Mouse (Mus musculus): ENCODE data around the gene Shmt1. TPM values are rescaled to one million over a fixed set of nuclear protein-coding genes. Genes with fewer than 3 reads are reported as not detected.

Shmt1 gene
- total and polyA plus RNA-seq, 2 experiments from 2014 or later = 26.7 to 77.7 TPM

DNA sequence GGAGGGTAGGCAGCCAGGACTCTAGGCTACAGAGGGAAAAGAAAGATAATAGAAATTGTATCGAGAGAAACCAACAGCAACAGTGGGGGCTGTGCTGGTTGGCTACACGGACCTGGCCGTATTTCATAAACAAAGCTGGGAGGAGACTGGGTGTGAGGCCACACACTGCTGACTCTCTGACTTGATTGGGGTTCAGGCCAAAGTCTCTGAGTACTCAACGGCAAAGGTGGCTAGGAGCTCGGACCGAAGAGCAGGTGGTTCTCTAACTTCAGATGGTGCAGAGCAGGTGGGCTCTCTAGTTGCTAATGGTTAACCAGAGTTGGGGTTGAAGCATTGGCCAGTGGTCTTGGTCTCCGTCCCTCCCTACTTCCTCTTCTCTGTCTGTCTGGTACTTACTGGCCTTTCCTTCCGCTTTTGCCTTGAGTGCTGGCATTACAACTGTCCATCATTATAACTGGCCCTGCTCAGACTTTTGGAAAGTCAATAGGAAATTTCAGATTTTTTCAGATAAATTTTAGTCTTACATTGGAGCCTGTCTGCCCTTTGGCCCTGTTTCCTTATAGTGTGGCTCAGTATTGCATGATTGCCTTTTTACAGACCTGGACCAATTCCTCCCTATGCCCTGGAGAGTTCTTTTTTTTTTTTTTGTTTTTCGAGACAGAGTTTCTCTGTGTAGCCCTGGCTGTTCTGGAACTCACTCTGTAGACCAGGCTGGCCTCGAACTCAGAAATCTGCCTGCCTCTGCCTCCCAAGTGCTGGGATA, 26.3 kb upstream of the Shmt1 start:
- no peaks in the 10 kb centered on the region for H3K4me1 ChIP-seq (ENCODE audit: control insufficient read depth, insufficient read depth)
- no peak overlapping the region for H3K4me2 ChIP-seq (ENCODE audit: low read depth, low read length)
- H3K27ac ChIP-seq (ENCODE audit: low read depth) = no peak overlapping the region
- H3K4me3 ChIP-seq (ENCODE audit: low read depth, low read length) = no peak overlapping the region
- TF ChIP-seq EP300 (IDR thresholded peaks at IDR 0.05; ENCODE audit: low read depth) = no peak
- no peak for TF ChIP-seq CTCF (IDR thresholded peaks at IDR 0.05; ENCODE audit: low read depth)
- WGBS = 84% methylated on average over 9 of the region's 10 CpGs
- no peaks in the 10 kb centered on the region for H3K27me3 ChIP-seq (ENCODE audit: control insufficient read depth, insufficient read depth, low read length)
- DNase-seq (ENCODE audit: low spot score) (no peak), ATAC-seq (ENCODE audit: insufficient read depth, low read depth) (no peak)
- no peaks in the 10 kb centered on the region for H3K36me3 ChIP-seq (replicated peaks; ENCODE audit: control insufficient read depth, insufficient read depth, low read length)
- H3K9ac ChIP-seq (replicated peaks; ENCODE audit: low read depth, low read length) = no peak overlapping the region
- no peaks in the 10 kb centered on the region for H3K9me3 ChIP-seq (replicated peaks; ENCODE audit: control insufficient read depth, low read length)

DNA sequence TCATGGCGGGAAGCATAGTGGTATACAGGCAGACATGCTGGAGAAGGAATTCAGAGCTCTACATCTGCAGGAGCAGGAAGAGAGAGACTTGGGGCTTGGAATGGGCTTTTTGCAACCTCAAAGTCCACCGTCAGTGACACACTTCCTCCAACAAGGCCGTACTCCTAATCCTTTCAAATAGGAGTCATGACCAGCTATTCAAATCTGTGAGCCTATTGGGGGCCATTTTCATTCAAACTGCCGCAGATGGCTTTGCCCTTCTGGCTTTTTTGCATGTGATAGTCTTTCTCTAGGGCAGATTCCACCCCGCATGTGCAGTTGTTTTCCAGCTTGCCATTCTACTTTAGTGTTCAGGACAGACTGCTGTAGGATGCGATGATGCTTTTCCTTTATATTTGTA, 25.4 kb upstream of the Shmt1 start:
- Histone ChIP-seq H3K4me2 (ENCODE audit: low read depth, low read length) (no peak overlapping the region), H3K9me3 (replicated peaks; ENCODE audit: control insufficient read depth, low read length) (no peaks in the 10 kb centered on the region), H3K4me1 (ENCODE audit: control insufficient read depth, insufficient read depth) (no peaks in the 10 kb centered on the region), H3K9ac (replicated peaks; ENCODE audit: low read depth, low read length) (no peak overlapping the region), H3K27me3 (ENCODE audit: control insufficient read depth, insufficient read depth, low read length) (no peaks in the 10 kb centered on the region), H3K36me3 (replicated peaks; ENCODE audit: control insufficient read depth, insufficient read depth, low read length) (no peaks in the 10 kb centered on the region), H3K4me3 (ENCODE audit: low read depth, low read length) (no peak overlapping the region), H3K27ac (ENCODE audit: low read depth) (no peak overlapping the region)
- WGBS = 94% methylated on average over 6 of the region's 6 CpGs
- no peak for ATAC-seq (ENCODE audit: insufficient read depth, low read depth)
- no peak for DNase-seq (ENCODE audit: low spot score)
- no peak for TF ChIP-seq EP300 (IDR thresholded peaks at IDR 0.05; ENCODE audit: low read depth)

DNA sequence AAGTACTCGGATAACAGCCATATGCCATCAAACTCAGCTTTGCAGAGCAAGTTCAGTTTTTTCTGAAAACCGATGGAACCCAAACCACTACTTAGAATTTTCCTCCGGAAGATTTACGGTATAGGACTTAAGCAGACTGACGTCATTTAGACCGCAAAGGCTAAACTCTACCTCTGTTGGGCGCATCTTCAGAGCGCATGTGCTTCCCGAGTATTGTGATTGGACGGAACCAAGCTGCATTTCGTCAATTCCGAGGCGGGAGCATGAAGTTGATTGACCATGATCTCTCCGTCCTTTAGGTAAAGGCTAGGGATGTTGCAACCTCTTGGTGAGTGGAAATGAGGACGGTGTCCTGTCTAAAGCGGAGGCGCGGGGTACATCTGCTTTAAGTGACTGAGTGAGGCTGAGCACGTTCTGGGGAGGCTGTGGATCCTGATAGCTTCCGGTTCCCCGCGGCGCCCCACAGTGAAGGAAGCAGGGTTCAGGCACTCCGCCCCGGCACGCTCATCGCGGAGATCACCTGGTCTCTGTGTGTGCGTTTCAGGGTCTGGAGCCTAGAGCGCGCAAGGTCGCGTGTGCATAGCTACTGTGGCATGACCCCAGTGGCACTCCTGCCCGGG, 19.0 kb upstream of the Shmt1 start, which contains the start of gene Dhrs7b:
Gene Dhrs7b, plus strand, starts transcription at position 199 of the 620 bp plus-strand sequence.
- ATAC-seq (ENCODE audit: insufficient read depth, low read depth) = peak; percentile 95
- DNase-seq (ENCODE audit: low spot score) = peak; percentile 94
- H3K27me3 ChIP-seq (ENCODE audit: control insufficient read depth, insufficient read depth, low read length) = no peaks in the 10 kb centered on the region

DNA sequence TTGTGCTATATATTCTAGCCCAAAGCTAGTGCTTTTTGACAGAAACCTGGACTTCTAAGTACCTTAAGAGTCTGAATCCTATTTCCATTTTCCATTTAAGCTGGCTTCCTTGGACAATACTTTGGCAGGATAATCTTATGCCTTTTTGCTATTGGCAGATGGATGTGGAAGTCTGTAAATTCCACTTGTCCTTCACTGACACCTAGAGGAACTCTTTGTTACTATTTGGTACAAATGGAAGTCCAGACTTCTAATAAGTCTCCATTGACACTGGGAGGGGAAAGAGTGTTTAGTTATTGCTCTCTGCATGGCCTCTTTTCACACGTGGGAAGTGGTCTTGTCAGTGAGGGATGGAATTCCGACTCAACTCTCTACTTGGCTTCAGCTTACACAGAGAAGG, 17.4 kb upstream of the Shmt1 start:
- no peaks in the 10 kb centered on the region for H3K36me3 ChIP-seq (replicated peaks; ENCODE audit: control insufficient read depth, insufficient read depth, low read length)
- 18% methylated on average over 2 of the region's 2 CpGs for WGBS
- no peak overlapping the region for H3K4me2 ChIP-seq (ENCODE audit: low read depth, low read length)
- H3K9me3 ChIP-seq (replicated peaks; ENCODE audit: control insufficient read depth, low read length) = no peaks in the 10 kb centered on the region
- peak; percentile 51 for DNase-seq (ENCODE audit: low spot score)
- TF ChIP-seq EP300 (IDR thresholded peaks at IDR 0.05; ENCODE audit: low read depth) (no peak), CTCF (IDR thresholded peaks at IDR 0.05; ENCODE audit: low read depth) (peak; percentile 44; the same call in 1 of the 2 replicates)
- no peak overlapping the region for H3K4me3 ChIP-seq (ENCODE audit: low read depth, low read length)
- H3K4me1 ChIP-seq (ENCODE audit: control insufficient read depth, insufficient read depth) = no peaks in the 10 kb centered on the region
- no peak for ATAC-seq (ENCODE audit: insufficient read depth, low read depth)
- no peak overlapping the region for H3K27ac ChIP-seq (ENCODE audit: low read depth)
- no peak overlapping the region for H3K9ac ChIP-seq (replicated peaks; ENCODE audit: low read depth, low read length)
- H3K27me3 ChIP-seq (ENCODE audit: control insufficient read depth, insufficient read depth, low read length) = no peaks in the 10 kb centered on the region

More for the DNA sequence above, 19.0 kb upstream of the Shmt1 start, which contains the start of gene Dhrs7b:
- Histone ChIP-seq H3K9me3 (replicated peaks; ENCODE audit: control insufficient read depth, low read length) (no peaks in the 10 kb centered on the region), H3K4me2 (ENCODE audit: low read depth, low read length) (peak within 1 kb of the TSS; percentile 92), H3K4me1 (ENCODE audit: control insufficient read depth, insufficient read depth) (no peaks in the 10 kb centered on the region), H3K4me3 (ENCODE audit: low read depth, low read length) (peak within 1 kb of the TSS; percentile 81), H3K27ac (ENCODE audit: low read depth) (peak within 1 kb of the TSS; percentile 59), H3K9ac (replicated peaks; ENCODE audit: low read depth, low read length) (peak within 1 kb of the TSS; percentile 65), H3K36me3 (replicated peaks; ENCODE audit: control insufficient read depth, insufficient read depth, low read length) (no peaks in the 10 kb centered on the region)
- WGBS = under 1% methylated on average over 34 of the region's 34 CpGs
- TF ChIP-seq EP300 (IDR thresholded peaks at IDR 0.05; ENCODE audit: low read depth) (no peak), CTCF (IDR thresholded peaks at IDR 0.05; ENCODE audit: low read depth) (no peak)

DNA sequence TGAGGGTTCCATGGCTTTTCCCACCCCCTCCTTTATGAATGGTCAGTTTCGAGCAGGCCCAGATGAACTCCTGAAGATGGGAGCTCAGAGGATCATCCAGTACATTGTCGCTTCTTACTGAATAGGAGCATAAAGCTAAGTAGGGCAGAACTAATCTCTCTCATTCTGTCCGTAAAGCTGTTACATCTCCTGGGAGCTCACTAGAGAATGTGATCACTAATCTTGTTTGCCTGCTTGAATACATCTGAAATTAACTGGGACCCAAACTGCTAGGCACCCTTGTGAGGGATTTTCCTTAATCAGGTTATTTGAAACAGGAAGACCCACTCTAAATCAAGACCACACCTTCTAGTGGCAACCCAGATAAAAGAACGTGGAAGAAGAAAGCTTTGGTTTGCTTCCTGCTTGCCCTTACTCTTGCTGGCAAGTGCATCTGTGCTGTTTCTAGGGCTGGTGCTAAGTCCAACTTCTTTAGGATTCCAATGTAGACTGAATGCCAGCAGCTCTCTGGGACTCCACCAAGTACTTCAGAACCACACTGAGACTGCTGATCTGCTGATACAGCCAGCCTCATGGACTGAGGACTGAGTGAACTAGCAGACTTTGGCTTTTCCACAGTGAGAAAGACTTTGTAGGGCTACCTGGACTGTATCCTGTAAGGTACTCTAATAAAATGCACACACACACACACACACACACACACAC, 15.9 kb upstream of the Shmt1 start:
- no peak overlapping the region for H3K4me3 ChIP-seq (ENCODE audit: low read depth, low read length)
- ATAC-seq (ENCODE audit: insufficient read depth, low read depth) = no peak
- whole genome bisulfite sequencing = 55% methylated on average over 4 of the region's 4 CpGs
- H3K4me2 ChIP-seq (ENCODE audit: low read depth, low read length) = no peak overlapping the region
- no peaks in the 10 kb centered on the region for H3K36me3 ChIP-seq (replicated peaks; ENCODE audit: control insufficient read depth, insufficient read depth, low read length)
- H3K9me3 ChIP-seq (replicated peaks; ENCODE audit: control insufficient read depth, low read length) = no peaks in the 10 kb centered on the region
- TF ChIP-seq EP300 (IDR thresholded peaks at IDR 0.05; ENCODE audit: low read depth) (no peak), CTCF (IDR thresholded peaks at IDR 0.05; ENCODE audit: low read depth) (no peak)
- no peak overlapping the region for H3K9ac ChIP-seq (replicated peaks; ENCODE audit: low read depth, low read length)
- no peaks in the 10 kb centered on the region for H3K4me1 ChIP-seq (ENCODE audit: control insufficient read depth, insufficient read depth)
- no peak for DNase-seq (ENCODE audit: low spot score)
- no peaks in the 10 kb centered on the region for H3K27me3 ChIP-seq (ENCODE audit: control insufficient read depth, insufficient read depth, low read length)
- no peak overlapping the region for H3K27ac ChIP-seq (ENCODE audit: low read depth)
